Mouse (Mus musculus) heart, embryonic 14.5 days (tissue): ENCODE data around the gene Tcp11l1. TPM values are rescaled to one million over a fixed set of nuclear protein-coding genes. Genes with fewer than 3 reads are reported as not detected.

Source experiments
- ATAC-seq: fragments of 200-750 bp; cut with Nextera tagmentation; 2 replicates; pipeline ENCODE4 v1.8.0; 2017; ENCODE audit warnings: low read depth, moderate TSS enrichment; ENCODE audit not compliant: insufficient number of reproducible peaks, insufficient read depth, low FRiP score
- H3K27ac ChIP-seq, 2 experiments: fragments of 200-500 bp in 1 of 2; fragments of 300-500 bp in 1 of 2; sonication (generic) in 1 of 2; replicated peaks in 1 of 2; 2 replicates each; pipeline ENCODE4 v1.5.1; 2012 to 2014; ENCODE audit warnings: low read depth in 2 of 2, low read length in 2 of 2, control low read depth in 1 of 2, mild to moderate bottlenecking in 1 of 2, mixed read lengths in 1 of 2; ENCODE audit not compliant: control insufficient read depth in 1 of 2, insufficient read depth in 1 of 2
- H3K27me3 ChIP-seq: fragments of 300-500 bp; sonication (generic); 2 replicates; pipeline ENCODE4 v1.6.1; 2014; ENCODE audit warnings: mild to moderate bottlenecking, low read length, control low read depth; ENCODE audit not compliant: control insufficient read depth, insufficient read depth
- H3K36me3 ChIP-seq: fragments of 300-500 bp; sonication (generic); 2 replicates; pipeline ENCODE4 v1.6.1; 2014; ENCODE audit warnings: mild to moderate bottlenecking, control low read depth, low read length, mixed read lengths; ENCODE audit not compliant: control insufficient read depth, insufficient read depth
- H3K4me1 ChIP-seq, 2 experiments: fragments of 200-500 bp in 1 of 2; fragments of 300-500 bp in 1 of 2; sonication (generic) in 1 of 2; 2 replicates each; pipeline ENCODE4 v1.6.1; 2012 to 2014; ENCODE audit warnings: low read length in 2 of 2, control low read depth in 1 of 2, mixed read lengths in 1 of 2; ENCODE audit not compliant: control insufficient read depth in 2 of 2, insufficient read depth in 2 of 2
- H3K4me2 ChIP-seq: fragments of 300-500 bp; sonication (generic); 2 replicates; pipeline ENCODE4 v1.6.1; 2014; ENCODE audit warnings: mild to moderate bottlenecking, low read length
- H3K4me3 ChIP-seq, 2 experiments: fragments of 200-500 bp in 1 of 2; fragments of 300-500 bp in 1 of 2; sonication (generic) in 1 of 2; 2 replicates each; pipeline ENCODE4 v1.5.1; 2012 to 2014; ENCODE audit warnings: low read length in 2 of 2, mild to moderate bottlenecking in 2 of 2, control low read depth in 1 of 2, low read depth in 1 of 2, moderate library complexity in 1 of 2; ENCODE audit not compliant: control insufficient read depth in 1 of 2, insufficient read depth in 1 of 2
- H3K9ac ChIP-seq: fragments of 300-500 bp; sonication (generic); 2 replicates; pipeline ENCODE4 v1.6.1; 2014; ENCODE audit warnings: mild to moderate bottlenecking, low read length
- H3K9me3 ChIP-seq: fragments of 300-500 bp; sonication (generic); 2 replicates; pipeline ENCODE4 v1.6.1; 2016; ENCODE audit warnings: low read length, control low read depth; ENCODE audit not compliant: control insufficient read depth
- WGBS: fragments of 180-500 bp; shearing (Covaris S2); extraction: QIAGEN DNeasy Blood & Tissue Kit; methylation state at CpG from one replicate; pipeline ENCODE4 v1.1.7; 2014; 5-methylcytosine and 5-hydroxymethylcytosine counted together
- polyA plus RNA-seq: library from polyadenylated mRNA; unstranded; fragments of >200 nt; fragmentation: Nextera tagmentation; extraction: Ambion mirVana; gene quantifications from 2 replicates; pipeline ENCODE4 v1.2.1, GENCODE M21; 2014

Gene Tcp11l1
- polyA plus RNA-seq, 1 experiment from 2014 or later: 37.8 TPM

- ATAC-seq: no peak
- no peak overlapping the region for H3K9ac ChIP-seq
- H3K36me3 ChIP-seq: no peaks in the 10 kb centered on the region
- no peak overlapping the region for H3K4me3 ChIP-seq
- no peak overlapping the region for H3K27ac ChIP-seq
- WGBS: 61% methylated on average over 1 of the region's 1 CpGs
- H3K27me3 ChIP-seq: no peaks in the 10 kb centered on the region
- H3K9me3 ChIP-seq: no peaks in the 10 kb centered on the region
- H3K4me2 ChIP-seq: no peak overlapping the region
- H3K4me1 ChIP-seq: no peaks in the 10 kb centered on the region
These were observed 15.4 kb upstream of the Tcp11l1 start for GRCm38 (mm10) chr2:104727369-104727768.

- no peak overlapping the region for H3K9ac ChIP-seq
- no peaks in the 10 kb centered on the region for H3K4me1 ChIP-seq
- no peaks in the 10 kb centered on the region for H3K36me3 ChIP-seq
- ATAC-seq: no peak
- no peak overlapping the region for H3K27ac ChIP-seq
- H3K4me2 ChIP-seq: no peak overlapping the region
- H3K4me3 ChIP-seq: no peak overlapping the region
- WGBS: 87% methylated on average over 3 of the region's 3 CpGs
- no peaks in the 10 kb centered on the region for H3K27me3 ChIP-seq
- H3K9me3 ChIP-seq: no peaks in the 10 kb centered on the region
These were observed 10.1 kb upstream of the Tcp11l1 start for GRCm38 (mm10) chr2:104722021-104722420.

- Histone ChIP-seq H3K4me2 (no peak overlapping the region), H3K36me3 (no peaks in the 10 kb centered on the region), H3K27ac (no peak overlapping the region), H3K9ac (no peak overlapping the region), H3K9me3 (no peaks in the 10 kb centered on the region), H3K4me3 (no peak overlapping the region), H3K27me3 (no peaks in the 10 kb centered on the region), H3K4me1 (no peaks in the 10 kb centered on the region)
- ATAC-seq: no peak
- WGBS: 70% methylated on average over 4 of the region's 4 CpGs
These were observed 5.9 kb upstream of the Tcp11l1 start for GRCm38 (mm10) chr2:104717827-104718226.

- no peak overlapping the region for H3K9ac ChIP-seq
- no peak overlapping the region for H3K4me2 ChIP-seq
- WGBS: 86% methylated on average over 2 of the region's 2 CpGs
- H3K4me1 ChIP-seq: no peaks in the 10 kb centered on the region
- no peaks in the 10 kb centered on the region for H3K36me3 ChIP-seq
- H3K4me3 ChIP-seq: no peak overlapping the region
- no peaks in the 10 kb centered on the region for H3K27me3 ChIP-seq
- H3K9me3 ChIP-seq: no peaks in the 10 kb centered on the region
- H3K27ac ChIP-seq: no peak overlapping the region
- ATAC-seq: no peak
These were observed 5.3 kb upstream of the Tcp11l1 start for GRCm38 (mm10) chr2:104717231-104717735.

GRCm38 (mm10) chr2:104716279-104716678 lies 4.3 kb upstream of the Tcp11l1 start, which contains the start of gene Pin1rt1:
Gene Pin1rt1, minus strand, starts transcription at chr2:104716379.
- peaks cover 0 to 1% of the 10 kb centered on the region in 2 experiments; a peak in 1 of 4 replicates for H3K4me1 ChIP-seq
- H3K9me3 ChIP-seq: no peaks in the 10 kb centered on the region
- WGBS: 86% methylated on average over 4 of the region's 4 CpGs
- H3K4me2 ChIP-seq: no peak within 1 kb of the TSS
- no peaks in the 10 kb centered on the region for H3K36me3 ChIP-seq
- H3K27ac ChIP-seq: no peak within 1 kb of the TSS
- no peak within 1 kb of the TSS for H3K9ac ChIP-seq
- ATAC-seq: no peak
- no peaks in the 10 kb centered on the region for H3K27me3 ChIP-seq
- no peak within 1 kb of the TSS for H3K4me3 ChIP-seq

- 34% methylated on average over 15 of the region's 15 CpGs for WGBS
- Histone ChIP-seq H3K9me3 (no peaks in the 10 kb centered on the region), H3K9ac (no peak overlapping the region), H3K27ac (no peak overlapping the region), H3K4me1 (peaks cover 5 to 17% of the 10 kb centered on the region in 2 experiments), H3K4me3 (no peak overlapping the region), H3K36me3 (no peaks in the 10 kb centered on the region), H3K27me3 (no peaks in the 10 kb centered on the region), H3K4me2 (no peak overlapping the region)
- no peak for ATAC-seq
These were observed 2.3 kb upstream of the Tcp11l1 start for GRCm38 (mm10) chr2:104714254-104714691.

GRCm38 (mm10) chr2:104712486-104712809 lies 479 bp upstream of the Tcp11l1 start:
- Histone ChIP-seq H3K4me3 (peak overlapping the region; percentile 84 to 89), H3K9me3 (no peaks in the 10 kb centered on the region), H3K27me3 (no peaks in the 10 kb centered on the region), H3K36me3 (no peaks in the 10 kb centered on the region), H3K4me1 (peaks cover 5 to 17% of the 10 kb centered on the region in 2 experiments), H3K4me2 (peak overlapping the region; percentile 65), H3K9ac (peak overlapping the region; percentile 82), H3K27ac (peak overlapping the region; percentile 42 to 78; a peak in 2 of 4 replicates)
- 4% methylated on average over 7 of the region's 7 CpGs for WGBS
- ATAC-seq: no peak
